Mouse (Mus musculus): ENCODE measurements around the gene Neurod6.

The Neurod6 gene

DNA sequence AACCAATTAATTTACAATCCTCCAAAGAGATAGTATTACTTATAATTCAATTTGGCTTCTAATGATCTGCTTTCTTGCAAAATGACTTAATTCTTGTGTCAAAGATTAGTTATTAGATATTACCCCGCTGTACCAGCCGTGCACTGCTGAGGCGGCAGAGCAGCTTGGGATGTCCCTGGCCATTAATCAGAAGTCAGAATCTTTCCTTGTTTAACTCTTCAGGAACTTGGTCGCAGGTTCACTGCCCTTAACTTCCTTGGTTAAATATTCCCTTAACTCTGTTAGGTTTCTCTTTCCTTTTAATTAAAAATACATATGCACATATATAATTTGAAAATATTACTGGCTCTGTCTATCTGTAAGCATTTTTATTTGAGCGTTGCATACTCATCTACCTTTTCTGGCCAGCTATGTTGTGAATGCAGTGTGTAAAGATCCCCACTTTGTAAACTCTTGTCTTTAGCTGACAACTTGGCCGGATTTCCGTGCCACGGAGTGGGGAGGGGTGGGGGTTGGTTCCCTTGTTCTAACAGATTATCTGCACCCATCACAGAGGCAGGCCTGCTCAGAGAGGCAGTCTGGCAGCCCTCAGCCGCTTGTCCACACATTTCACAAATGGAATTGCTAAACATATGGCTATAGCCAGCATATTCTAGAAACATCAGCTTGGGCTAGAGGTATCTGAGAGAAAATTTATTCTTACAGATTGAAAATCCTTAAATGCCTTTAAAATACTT lies 34.1 kb downstream of the Neurod6 start:
- no peak for DNase-seq (ENCODE audit: low spot score in 2 of 2)

DNA sequence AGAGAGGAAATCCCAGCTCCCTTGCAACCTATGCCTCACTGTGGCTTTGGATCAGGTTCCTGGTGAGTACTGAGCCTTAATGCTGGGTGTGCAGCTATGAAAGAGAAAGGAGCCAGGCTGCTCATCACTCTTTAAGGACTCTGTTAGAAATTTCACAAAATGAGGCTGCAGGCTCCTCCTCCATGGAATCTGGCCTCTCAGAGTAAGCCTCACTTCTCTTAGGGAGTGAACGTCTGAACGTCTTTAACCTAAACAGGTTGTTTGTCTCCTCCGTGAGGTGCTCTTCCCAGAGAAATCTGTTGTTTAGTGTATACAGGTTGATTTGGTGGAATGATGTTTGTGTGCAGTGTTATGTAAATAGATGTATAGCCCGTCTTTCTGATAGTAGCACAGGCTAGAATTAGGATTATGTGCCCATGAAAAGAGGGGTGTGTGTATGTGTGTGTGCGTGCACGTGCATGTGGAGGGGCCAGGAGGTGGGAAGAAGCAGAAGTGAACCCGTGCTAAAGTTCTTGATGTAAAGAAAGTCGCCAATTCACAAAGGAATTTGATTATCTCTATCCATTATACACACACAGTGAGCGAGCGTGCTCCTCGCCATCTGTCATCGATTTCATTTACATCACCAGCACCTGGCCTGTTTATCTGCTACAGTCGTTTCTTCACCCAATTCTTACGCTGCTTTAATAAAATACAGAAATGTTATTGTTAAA lies 34.8 kb downstream of the Neurod6 start:
- no peak for DNase-seq (ENCODE audit: low spot score in 2 of 2)

DNA sequence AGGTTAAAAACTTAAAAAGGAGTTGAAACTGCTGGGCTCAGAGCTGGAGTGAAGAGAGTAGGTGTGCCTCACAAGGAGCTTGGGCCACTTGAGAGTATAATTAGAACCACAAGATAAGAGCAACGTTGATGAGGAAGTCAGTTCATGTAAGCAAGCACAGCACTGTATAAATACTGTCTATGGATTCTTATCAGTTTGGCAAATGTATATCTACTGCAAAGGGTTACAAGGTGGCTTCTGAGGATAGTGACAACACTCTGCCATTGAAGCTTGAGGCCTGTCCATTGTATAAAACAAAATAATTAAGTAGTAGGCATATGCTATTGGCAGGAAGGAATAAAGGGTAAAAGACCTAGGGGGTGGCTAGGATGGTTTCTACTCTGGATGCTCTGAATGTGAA lies 46.4 kb downstream of the Neurod6 start:
- DNase-seq (ENCODE audit: low spot score in 2 of 2), result no peak
